Mouse (Mus musculus) forebrain, embryonic 16.5 days (tissue): ENCODE data around the gene Ahdc1. TPM values are rescaled to one million over a fixed set of nuclear protein-coding genes. Genes with fewer than 3 reads are reported as not detected.
A peak's percentile ranks its signal among the peaks of the same experiment; 100 is the strongest.

Experiments
- ATAC-seq: fragments of 200-750 bp; cut with Nextera tagmentation; 2 replicates; pipeline ENCODE4 v1.8.0; 2017; ENCODE audit warnings: mild to moderate bottlenecking, moderate library complexity
- H3K27ac ChIP-seq: fragments of 300-500 bp; sonication (generic); 2 replicates; pipeline ENCODE4 v1.5.1; 2014; ENCODE audit warnings: low read length, control low read depth
- H3K27me3 ChIP-seq: fragments of 300-500 bp; sonication (generic); replicated peaks from 2 replicates; pipeline ENCODE4 v1.6.1; 2014; ENCODE audit warnings: low read length; ENCODE audit not compliant: control insufficient read depth, insufficient read depth
- H3K36me3 ChIP-seq: fragments of 300-500 bp; sonication (generic); 2 replicates; pipeline ENCODE4 v1.6.1; 2014; ENCODE audit not compliant: control insufficient read depth, insufficient read depth
- H3K4me1 ChIP-seq: fragments of 300-500 bp; sonication (generic); replicated peaks from 2 replicates; pipeline ENCODE4 v1.6.1; 2014; ENCODE audit warnings: low read length; ENCODE audit not compliant: control insufficient read depth, insufficient read depth
- H3K4me2 ChIP-seq: fragments of 300-500 bp; sonication (generic); 2 replicates; pipeline ENCODE4 v1.6.1; 2014; ENCODE audit warnings: mild to moderate bottlenecking, low read length, control low read depth
- H3K4me3 ChIP-seq: fragments of 300-500 bp; sonication (generic); replicated peaks from 2 replicates; pipeline ENCODE4 v1.5.1; 2014; ENCODE audit warnings: mild to moderate bottlenecking, low read length, control low read depth
- H3K9ac ChIP-seq: fragments of 300-500 bp; sonication (generic); replicated peaks from 2 replicates; pipeline ENCODE4 v1.6.1; 2014; ENCODE audit warnings: low read depth, low read length, control low read depth
- H3K9me3 ChIP-seq: fragments of 300-500 bp; sonication (generic); 2 replicates; pipeline ENCODE4 v1.6.1; 2016; ENCODE audit warnings: low read length; ENCODE audit not compliant: control insufficient read depth
- WGBS: fragments of 180-500 bp; shearing (Covaris S2); extraction: QIAGEN DNeasy Blood & Tissue Kit; methylation state at CpG from one replicate; pipeline ENCODE4 v1.1.7; 2014; 5-methylcytosine and 5-hydroxymethylcytosine counted together
- polyA plus RNA-seq: library from polyadenylated mRNA; unstranded; fragments of >200 nt; fragmentation: Nextera tagmentation; extraction: Ambion mirVana; gene quantifications from 2 replicates; pipeline ENCODE4 v1.2.1, GENCODE M21; 2015

Gene Ahdc1
- polyA plus RNA-seq, 1 experiment from 2014 or later = 13.0 TPM

DNA sequence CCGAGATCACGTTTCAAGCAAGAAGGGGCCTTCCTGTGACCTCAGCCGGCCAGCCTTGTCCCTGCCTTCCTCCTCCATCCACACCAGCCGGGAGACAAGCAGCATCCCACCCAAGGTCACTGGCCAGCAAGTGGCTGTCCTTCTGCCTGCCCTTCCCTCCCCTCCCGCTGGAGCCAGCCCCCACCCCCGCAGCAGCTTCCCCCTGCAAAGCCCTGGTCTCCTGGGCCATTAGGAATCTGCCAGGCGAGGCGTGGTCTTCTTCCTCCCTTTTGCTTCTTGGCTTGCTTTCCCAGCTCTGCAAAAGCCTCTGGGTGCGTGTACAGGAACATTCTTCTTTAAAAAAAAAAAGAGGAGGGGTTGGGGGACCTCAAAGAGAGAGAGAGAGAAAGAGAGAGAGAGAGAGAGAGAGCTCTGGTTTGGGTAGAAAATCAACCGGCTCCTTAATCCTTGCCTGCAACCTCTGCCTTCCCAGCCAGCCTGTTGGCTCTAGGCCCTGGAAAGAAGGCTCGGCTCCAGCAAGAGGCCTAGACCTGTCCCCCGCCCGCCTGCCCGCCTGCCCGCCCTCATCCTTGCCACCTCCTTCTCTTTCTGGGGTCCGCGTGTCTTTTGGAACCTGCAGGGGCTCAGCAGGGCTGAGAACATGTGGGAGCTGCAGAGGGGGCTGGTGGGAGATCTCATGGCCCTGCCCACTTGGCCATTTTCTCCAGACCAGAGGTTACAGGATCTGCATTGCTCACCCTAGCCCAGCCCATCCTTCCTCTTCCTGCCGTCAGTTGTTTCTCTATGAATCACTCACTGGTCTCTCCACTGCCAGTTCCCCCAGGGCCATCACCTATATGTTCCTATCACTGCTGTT is 106.7 kb downstream of the Ahdc1 start:
- H3K9ac ChIP-seq = no peak overlapping the region; the same call in 1 of the 2 replicates
- WGBS = 20% methylated on average over 18 of the region's 18 CpGs

DNA sequence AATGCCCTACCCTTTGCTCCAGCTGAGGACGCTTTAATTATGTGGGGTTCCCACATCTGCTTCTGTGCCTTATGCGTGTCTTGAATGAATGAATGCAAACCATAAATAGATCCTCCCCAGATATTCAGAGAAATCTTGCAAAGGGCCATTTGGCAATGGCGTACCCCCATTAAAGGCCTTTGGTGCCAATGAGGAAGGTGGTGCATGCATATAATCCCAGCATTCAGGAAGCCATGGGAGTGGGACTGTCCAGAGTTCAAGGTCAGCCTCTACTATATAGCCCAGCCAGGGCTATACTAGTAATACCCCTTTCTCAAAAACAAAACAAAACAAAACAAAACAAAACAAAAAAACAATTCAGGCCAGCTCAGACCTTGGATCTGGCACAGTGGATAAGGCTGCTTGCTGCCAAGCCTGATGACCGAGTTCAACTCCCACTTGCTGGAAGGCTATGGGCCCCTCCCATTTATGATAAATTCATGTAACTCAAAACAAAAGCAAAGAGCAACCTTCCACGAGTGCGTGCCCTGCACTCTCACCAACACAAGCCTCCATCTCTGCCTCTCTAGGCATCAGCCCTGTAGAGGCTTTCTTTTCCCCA is 107.8 kb downstream of the Ahdc1 start:
- Histone ChIP-seq H3K4me2 (no peak overlapping the region), H3K4me3 (no peak overlapping the region), H3K27ac (no peak overlapping the region), H3K36me3 (no peaks in the 10 kb centered on the region), H3K9me3 (no peaks in the 10 kb centered on the region), H3K9ac (no peak overlapping the region), H3K4me1 (peaks cover 17% of the 10 kb centered on the region), H3K27me3 (no peaks in the 10 kb centered on the region)
- no peak for ATAC-seq
- 76% methylated on average over 6 of the region's 6 CpGs for WGBS

More for the DNA sequence above, 106.7 kb downstream of the Ahdc1 start:
- Histone ChIP-seq H3K4me2 (no peak overlapping the region), H3K36me3 (no peaks in the 10 kb centered on the region), H3K9me3 (no peaks in the 10 kb centered on the region), H3K4me3 (no peak overlapping the region), H3K4me1 (peaks cover 17% of the 10 kb centered on the region), H3K27me3 (no peaks in the 10 kb centered on the region), H3K27ac (peak overlapping the region; percentile 68)
- ATAC-seq = peak; percentile 36

DNA sequence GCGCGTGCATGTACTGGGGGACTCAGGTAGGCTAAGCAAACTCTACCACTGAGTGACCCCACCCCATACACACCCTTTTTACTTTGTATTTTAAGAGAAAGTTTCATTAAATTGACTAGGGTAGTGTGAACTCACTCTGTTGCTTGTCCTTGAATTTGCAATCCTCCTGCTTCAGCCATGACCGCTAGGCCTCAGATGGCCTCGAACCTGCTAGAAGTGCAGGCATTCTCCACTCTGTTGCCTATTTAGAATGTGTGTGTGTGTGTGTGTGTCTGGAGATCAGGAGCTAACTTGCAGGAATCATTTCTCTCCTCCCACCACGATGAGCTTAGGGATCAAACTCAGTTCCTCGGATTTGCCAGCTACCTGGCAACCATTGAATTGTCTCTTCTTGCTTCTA is 108.5 kb downstream of the Ahdc1 start:
- 90% methylated on average over 6 of the region's 6 CpGs for WGBS
- Histone ChIP-seq H3K4me1 (peaks cover 17% of the 10 kb centered on the region), H3K36me3 (no peaks in the 10 kb centered on the region), H3K27ac (no peak overlapping the region), H3K4me3 (no peak overlapping the region), H3K9me3 (peaks cover 4% of the 10 kb centered on the region), H3K27me3 (no peaks in the 10 kb centered on the region), H3K4me2 (no peak overlapping the region), H3K9ac (no peak overlapping the region)
- no peak for ATAC-seq

DNA sequence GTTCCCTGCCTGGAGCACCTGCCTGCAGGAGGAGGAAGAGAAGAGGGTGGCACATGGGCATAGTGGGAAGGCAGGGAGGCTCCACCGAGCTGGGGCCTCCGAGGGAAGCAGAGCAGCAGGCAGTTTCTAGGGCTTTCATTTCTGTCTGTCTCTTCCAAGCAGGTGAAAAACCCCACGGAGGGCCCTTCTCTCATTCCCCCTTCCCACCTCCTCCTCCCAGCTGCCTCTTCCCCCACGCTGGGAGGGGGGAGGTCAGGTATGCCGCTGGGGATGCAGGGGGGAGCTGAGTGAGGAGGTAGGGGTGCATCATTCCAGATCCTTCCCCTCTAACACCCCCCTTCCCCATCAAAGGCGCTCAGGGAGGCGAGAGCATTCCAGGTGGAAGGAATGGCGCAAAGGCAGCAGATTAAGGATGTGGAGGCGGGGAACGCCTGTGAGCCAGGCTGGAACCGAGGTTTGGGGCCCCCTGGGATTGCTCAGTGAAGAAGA is 109.8 kb downstream of the Ahdc1 start:
- Histone ChIP-seq H3K4me3 (no peak overlapping the region), H3K27me3 (no peaks in the 10 kb centered on the region), H3K9ac (no peak overlapping the region), H3K4me2 (no peak overlapping the region), H3K36me3 (no peaks in the 10 kb centered on the region), H3K27ac (peak overlapping the region; percentile 47), H3K4me1 (peaks cover 17% of the 10 kb centered on the region), H3K9me3 (peaks cover 4% of the 10 kb centered on the region)
- WGBS = 10% methylated on average over 9 of the region's 11 CpGs
- ATAC-seq = peak; percentile 51; the same call in 1 of the 2 replicates

DNA sequence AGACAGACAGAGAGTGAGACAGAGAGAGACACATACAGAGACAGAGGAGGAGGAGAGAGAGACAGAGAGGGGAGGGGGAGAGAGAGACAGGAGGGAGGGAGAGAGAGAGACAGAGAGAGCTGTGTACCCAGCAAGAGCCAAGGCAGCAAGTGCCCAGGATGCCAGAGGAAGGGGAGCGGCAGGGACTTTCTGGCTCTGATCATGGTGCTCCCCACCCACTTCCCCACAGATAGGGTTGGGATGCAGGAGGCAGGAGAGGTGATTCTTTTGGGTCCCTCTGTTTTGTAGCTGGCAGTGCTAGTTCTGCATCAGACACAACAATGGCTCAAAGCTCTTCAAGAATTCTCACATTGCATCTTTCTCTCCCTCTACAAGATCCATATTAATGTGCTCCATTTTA is 110.4 kb downstream of the Ahdc1 start:
- no peak for ATAC-seq
- H3K27me3 ChIP-seq = no peaks in the 10 kb centered on the region
- no peak overlapping the region for H3K4me3 ChIP-seq
- H3K9me3 ChIP-seq = peaks cover 4% of the 10 kb centered on the region
- peaks cover 17% of the 10 kb centered on the region for H3K4me1 ChIP-seq
- no peak overlapping the region for H3K4me2 ChIP-seq
- no peaks in the 10 kb centered on the region for H3K36me3 ChIP-seq
- WGBS = 33% methylated on average over 1 of the region's 1 CpGs
- no peak overlapping the region for H3K27ac ChIP-seq
- no peak overlapping the region for H3K9ac ChIP-seq

DNA sequence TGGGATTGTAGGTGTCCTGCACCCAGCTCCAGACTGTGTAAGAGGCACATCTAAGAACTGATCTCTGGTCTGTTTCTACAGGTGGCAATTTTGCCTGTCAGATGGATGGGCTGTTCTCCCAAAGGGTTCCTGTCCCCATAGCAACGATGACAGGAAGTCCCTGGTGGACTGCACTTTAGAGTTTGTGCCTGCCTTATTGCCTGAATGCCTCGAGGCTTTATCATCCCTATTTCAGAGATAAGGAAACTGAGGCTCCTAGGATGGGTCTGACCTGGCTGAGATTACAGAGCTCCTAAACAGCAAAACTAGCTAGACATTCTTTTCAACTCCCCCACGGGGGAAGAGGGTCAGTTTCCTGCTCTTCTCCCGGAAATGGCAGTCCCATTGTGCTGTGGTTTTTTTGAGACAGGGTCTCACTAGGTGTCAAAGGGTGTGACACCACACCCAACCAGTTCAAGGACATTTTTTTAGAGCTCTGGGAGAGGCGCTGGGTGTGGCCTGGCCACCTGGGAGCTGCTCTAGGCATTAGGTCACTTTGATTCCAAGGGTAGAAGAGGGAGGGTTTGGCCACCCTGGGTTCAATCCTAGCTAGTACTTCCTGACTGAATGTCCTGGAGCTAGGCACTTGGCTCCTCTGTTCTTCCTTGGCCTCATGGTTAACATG is 111.0 kb downstream of the Ahdc1 start:
- Histone ChIP-seq H3K4me2 (no peak overlapping the region), H3K36me3 (no peaks in the 10 kb centered on the region), H3K4me1 (peaks cover 16% of the 10 kb centered on the region), H3K4me3 (no peak overlapping the region), H3K27ac (no peak overlapping the region), H3K9me3 (peaks cover 4% of the 10 kb centered on the region), H3K27me3 (no peaks in the 10 kb centered on the region), H3K9ac (no peak overlapping the region)
- ATAC-seq = no peak
- WGBS = 70% methylated on average over 5 of the region's 5 CpGs

DNA sequence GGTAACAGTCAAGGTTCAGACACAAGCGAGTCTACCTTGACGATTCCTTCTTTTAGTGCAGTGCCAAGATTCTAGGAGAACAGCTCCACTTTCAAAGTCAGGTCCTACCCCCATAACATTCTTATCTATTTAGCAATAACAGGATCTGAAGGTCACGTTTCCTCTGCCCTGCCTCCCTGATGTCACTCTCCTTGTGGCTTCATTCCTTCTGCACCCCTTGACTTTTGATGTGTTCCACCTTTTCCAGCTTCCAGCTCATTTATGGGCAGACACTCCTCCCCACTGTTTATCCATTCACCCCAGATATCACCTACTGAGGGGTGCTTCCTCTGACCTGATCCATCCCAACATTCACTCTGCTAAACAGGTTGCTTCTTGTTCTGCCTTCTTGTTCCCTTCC is 116.0 kb downstream of the Ahdc1 start:
- no peak overlapping the region for H3K27ac ChIP-seq
- no peak for ATAC-seq
- 80% methylated on average over 3 of the region's 3 CpGs for WGBS
- H3K9ac ChIP-seq = no peak overlapping the region
- H3K4me1 ChIP-seq = peaks cover 19% of the 10 kb centered on the region
- H3K36me3 ChIP-seq = no peaks in the 10 kb centered on the region
- H3K4me3 ChIP-seq = no peak overlapping the region
- no peaks in the 10 kb centered on the region for H3K27me3 ChIP-seq
- no peak overlapping the region for H3K4me2 ChIP-seq
- peaks cover 4% of the 10 kb centered on the region for H3K9me3 ChIP-seq
